Mouse (Mus musculus): ENCODE results near the gene Macrod2. TPM values are rescaled to one million over a fixed set of nuclear protein-coding genes. Genes with fewer than 3 reads are reported as not detected.

Gene Macrod2
- polyA plus RNA-seq, 1 experiment from 2014 or later = 31.0 TPM

DNA sequence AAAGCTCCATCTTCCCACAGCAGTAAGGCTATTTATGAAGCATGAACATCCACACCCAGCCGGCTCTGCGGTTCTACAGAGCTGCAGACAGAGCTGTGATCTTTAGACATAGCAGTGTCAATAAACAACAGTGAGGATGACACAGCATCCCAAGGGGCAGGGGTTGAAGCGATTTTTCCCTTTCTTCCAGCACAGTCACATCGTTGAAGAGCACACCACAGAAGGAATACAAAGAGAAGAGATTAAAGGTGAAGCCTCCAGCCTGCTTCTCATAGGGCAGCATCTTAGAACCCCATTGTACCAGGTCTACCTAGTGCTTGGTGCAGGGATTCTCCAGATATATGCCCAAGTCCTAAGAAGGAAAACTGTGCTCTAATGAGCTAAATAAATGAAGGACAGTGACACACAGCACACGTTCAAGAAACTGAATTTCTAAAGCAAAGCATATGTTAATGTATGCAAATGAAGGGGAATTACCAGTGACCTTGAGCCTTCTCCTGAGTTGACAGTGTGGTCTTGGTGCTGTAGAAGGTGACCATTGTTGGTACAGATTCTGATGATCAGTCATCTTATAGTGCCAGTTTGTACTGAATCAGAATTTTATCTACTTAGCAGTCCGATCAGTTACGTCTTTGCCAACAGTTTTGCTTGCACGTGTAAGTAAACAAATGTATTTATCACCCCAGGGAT, 1021.9 kb downstream of the Macrod2 start:
- ATAC-seq (ENCODE audit: insufficient number of reproducible peaks, low FRiP score, low TSS enrichment, low read depth) = no peak
- WGBS = 56% methylated on average over 8 of the region's 8 CpGs

GRCm38 (mm10) chr2:141419806-141420205, 1024.7 kb downstream of the Macrod2 start:
- no peak overlapping the region for H3K4me2 ChIP-seq
- ATAC-seq (ENCODE audit: insufficient number of reproducible peaks, low FRiP score, low TSS enrichment, low read depth) = no peak
- no peak overlapping the region for H3K4me3 ChIP-seq
- no peaks in the 10 kb centered on the region for H3K4me1 ChIP-seq
- H3K27me3 ChIP-seq = no peaks in the 10 kb centered on the region
- H3K36me3 ChIP-seq = no peaks in the 10 kb centered on the region
- H3K9me3 ChIP-seq = no peaks in the 10 kb centered on the region
- no peak overlapping the region for H3K27ac ChIP-seq
- WGBS = 22% methylated on average over 1 of the region's 1 CpGs
- H3K9ac ChIP-seq = no peak overlapping the region

More for the DNA sequence above, 1021.9 kb downstream of the Macrod2 start:
- Histone ChIP-seq H3K27ac (no peak overlapping the region), H3K9me3 (no peaks in the 10 kb centered on the region), H3K4me1 (no peaks in the 10 kb centered on the region), H3K4me2 (no peak overlapping the region), H3K36me3 (no peaks in the 10 kb centered on the region), H3K27me3 (no peaks in the 10 kb centered on the region), H3K9ac (no peak overlapping the region), H3K4me3 (no peak overlapping the region)

DNA sequence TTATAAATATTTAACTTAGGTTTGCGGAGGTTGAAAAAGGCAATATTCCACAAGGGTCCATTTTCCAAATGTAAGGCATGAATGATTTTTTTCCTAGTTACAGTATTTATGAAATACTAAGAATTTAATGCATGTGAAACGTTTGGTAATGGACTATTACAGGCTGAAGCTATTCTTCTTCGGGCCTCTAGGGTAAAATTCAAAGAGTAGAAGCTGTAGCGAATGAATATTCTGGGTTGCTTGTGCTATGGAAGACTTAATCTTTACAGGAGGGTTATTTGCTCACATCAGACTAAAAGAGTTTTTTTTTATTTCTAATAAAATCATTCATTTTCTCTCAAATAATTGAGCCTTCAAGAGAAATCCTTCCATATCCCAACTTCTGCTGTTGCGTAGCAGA, 1039.0 kb downstream of the Macrod2 start:
- Histone ChIP-seq H3K27ac (no peak overlapping the region), H3K4me1 (no peaks in the 10 kb centered on the region), H3K9ac (no peak overlapping the region), H3K4me2 (no peak overlapping the region), H3K4me3 (no peak overlapping the region), H3K27me3 (no peaks in the 10 kb centered on the region), H3K9me3 (no peaks in the 10 kb centered on the region), H3K36me3 (no peaks in the 10 kb centered on the region)
- 77% methylated on average over 5 of the region's 5 CpGs for WGBS
- no peak for ATAC-seq (ENCODE audit: insufficient number of reproducible peaks, low FRiP score, low TSS enrichment, low read depth)

DNA sequence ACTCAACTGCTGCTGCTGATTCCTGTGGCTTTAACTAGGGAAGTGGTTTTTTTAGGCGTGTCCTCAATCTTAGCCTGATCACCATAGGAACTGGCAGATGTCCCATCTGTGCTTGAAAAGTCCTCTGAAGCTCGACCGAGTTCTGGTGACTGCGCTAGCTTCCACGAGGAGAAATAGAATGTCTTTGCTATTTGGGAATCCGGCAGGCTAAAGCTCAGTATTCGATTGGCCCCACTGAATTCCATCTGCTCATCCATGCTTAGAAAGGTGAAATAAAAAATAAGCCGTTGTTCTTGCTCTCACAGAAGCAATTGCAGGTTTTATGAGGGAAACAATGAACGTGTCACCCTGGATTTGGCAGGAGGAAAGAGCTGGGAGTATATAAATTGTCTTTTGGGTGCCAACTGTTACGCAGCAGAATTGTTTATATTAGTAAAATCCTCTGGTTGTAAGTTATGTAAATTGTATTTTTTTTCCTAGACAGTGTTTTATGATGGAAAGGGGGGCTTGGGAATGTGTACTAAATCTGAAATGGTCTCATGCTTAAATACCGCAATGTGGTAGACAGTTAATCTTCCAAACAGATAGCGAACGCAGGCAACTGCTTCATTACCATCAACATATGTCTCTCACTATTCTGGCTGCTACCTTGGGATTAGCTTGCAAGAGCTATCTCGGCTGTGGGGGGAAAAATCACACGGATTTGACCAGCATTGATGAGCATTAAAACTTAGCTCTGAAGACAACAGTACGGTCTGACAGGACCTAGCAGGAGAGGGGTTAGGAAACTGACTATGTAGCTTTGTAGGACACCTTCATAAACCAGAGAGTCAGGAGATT, 1039.8 kb downstream of the Macrod2 start:
- no peak for ATAC-seq (ENCODE audit: insufficient number of reproducible peaks, low FRiP score, low TSS enrichment, low read depth)
- WGBS = 54% methylated on average over 16 of the region's 16 CpGs
- H3K4me1 ChIP-seq = no peaks in the 10 kb centered on the region

GRCm38 (mm10) chr2:141441896-141442295, 1046.8 kb downstream of the Macrod2 start:
- Histone ChIP-seq H3K4me2 (no peak overlapping the region), H3K9ac (no peak overlapping the region), H3K4me3 (no peak overlapping the region), H3K27me3 (no peaks in the 10 kb centered on the region), H3K27ac (no peak overlapping the region), H3K4me1 (no peaks in the 10 kb centered on the region), H3K36me3 (no peaks in the 10 kb centered on the region), H3K9me3 (no peaks in the 10 kb centered on the region)
- 41% methylated on average over 2 of the region's 2 CpGs for WGBS
- ATAC-seq (ENCODE audit: insufficient number of reproducible peaks, low FRiP score, low TSS enrichment, low read depth) = no peak

More for the DNA sequence above, 1039.8 kb downstream of the Macrod2 start:
- Histone ChIP-seq H3K4me2 (no peak overlapping the region), H3K9me3 (no peaks in the 10 kb centered on the region), H3K27ac (no peak overlapping the region), H3K4me3 (no peak overlapping the region), H3K27me3 (no peaks in the 10 kb centered on the region), H3K36me3 (no peaks in the 10 kb centered on the region), H3K9ac (no peak overlapping the region)

- Histone ChIP-seq H3K9ac (no peak overlapping the region), H3K4me3 (no peak overlapping the region), H3K36me3 (no peaks in the 10 kb centered on the region), H3K27me3 (no peaks in the 10 kb centered on the region), H3K27ac (no peak overlapping the region), H3K4me1 (no peaks in the 10 kb centered on the region), H3K9me3 (no peaks in the 10 kb centered on the region), H3K4me2 (no peak overlapping the region)
- 76% methylated on average over 2 of the region's 2 CpGs for WGBS
- ATAC-seq (ENCODE audit: insufficient number of reproducible peaks, low FRiP score, low TSS enrichment, low read depth) = no peak
Measured at GRCm38 (mm10) chr2:141449078-141449680, 1054.1 kb downstream of the Macrod2 start.

- H3K9me3 ChIP-seq = no peaks in the 10 kb centered on the region
Measured at GRCm38 (mm10) chr2:141463946-141464345, 1068.8 kb downstream of the Macrod2 start.

GRCm38 (mm10) chr2:141472791-141473190, 1077.7 kb downstream of the Macrod2 start:
- H3K4me1 ChIP-seq = no peaks in the 10 kb centered on the region
- no peaks in the 10 kb centered on the region for H3K27me3 ChIP-seq
- no peak for ATAC-seq (ENCODE audit: insufficient number of reproducible peaks, low FRiP score, low TSS enrichment, low read depth)
- no peaks in the 10 kb centered on the region for H3K9me3 ChIP-seq
- no peak overlapping the region for H3K27ac ChIP-seq
- no peak overlapping the region for H3K9ac ChIP-seq
- H3K4me2 ChIP-seq = no peak overlapping the region
- no peaks in the 10 kb centered on the region for H3K36me3 ChIP-seq
- no peak overlapping the region for H3K4me3 ChIP-seq
- 94% methylated on average over 1 of the region's 1 CpGs for WGBS

More at GRCm38 (mm10) chr2:141463946-141464345, 1068.8 kb downstream of the Macrod2 start:
- WGBS = 96% methylated on average over 1 of the region's 1 CpGs
- no peak for ATAC-seq (ENCODE audit: insufficient number of reproducible peaks, low FRiP score, low TSS enrichment, low read depth)
- Histone ChIP-seq H3K4me2 (no peak overlapping the region), H3K36me3 (no peaks in the 10 kb centered on the region), H3K27me3 (no peaks in the 10 kb centered on the region), H3K9ac (no peak overlapping the region), H3K27ac (no peak overlapping the region), H3K4me3 (no peak overlapping the region), H3K4me1 (no peaks in the 10 kb centered on the region)

DNA sequence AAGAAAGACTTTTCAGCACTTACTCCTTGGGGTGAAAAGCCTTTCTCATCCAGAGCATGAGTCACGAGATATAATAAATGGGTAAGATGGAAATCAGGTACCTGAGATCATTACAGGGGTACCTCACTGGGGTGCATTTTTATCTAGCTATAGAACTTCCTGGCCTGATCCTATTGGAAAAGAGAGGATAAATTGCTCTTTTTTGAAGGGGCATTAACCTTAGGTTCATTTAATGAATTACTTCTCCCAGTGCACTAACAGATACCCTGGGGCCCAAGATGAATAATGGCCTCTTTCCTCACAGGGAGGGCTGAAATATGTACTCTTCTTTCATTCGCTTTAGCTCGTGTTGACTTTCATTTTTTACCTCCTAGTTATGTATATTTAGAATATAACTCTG, 1082.5 kb downstream of the Macrod2 start:
- 48% methylated on average over 3 of the region's 3 CpGs for WGBS
- no peaks in the 10 kb centered on the region for H3K36me3 ChIP-seq
- H3K9ac ChIP-seq = no peak overlapping the region
- H3K4me1 ChIP-seq = no peaks in the 10 kb centered on the region
- no peak overlapping the region for H3K27ac ChIP-seq
- ATAC-seq (ENCODE audit: insufficient number of reproducible peaks, low FRiP score, low TSS enrichment, low read depth) = no peak
- no peaks in the 10 kb centered on the region for H3K27me3 ChIP-seq
- no peaks in the 10 kb centered on the region for H3K9me3 ChIP-seq
- H3K4me2 ChIP-seq = no peak overlapping the region
- no peak overlapping the region for H3K4me3 ChIP-seq

- WGBS = 54% methylated on average over 3 of the region's 3 CpGs
Measured at GRCm38 (mm10) chr2:141490518-141490917, 1095.4 kb downstream of the Macrod2 start.

GRCm38 (mm10) chr2:141505451-141505850, 1110.3 kb downstream of the Macrod2 start:
- no peak overlapping the region for H3K4me3 ChIP-seq
- H3K27me3 ChIP-seq = no peaks in the 10 kb centered on the region
- H3K4me2 ChIP-seq = no peak overlapping the region
- no peak overlapping the region for H3K27ac ChIP-seq
- no peaks in the 10 kb centered on the region for H3K9me3 ChIP-seq
- no peaks in the 10 kb centered on the region for H3K4me1 ChIP-seq
- ATAC-seq (ENCODE audit: insufficient number of reproducible peaks, low FRiP score, low TSS enrichment, low read depth) = no peak
- WGBS = 93% methylated on average over 3 of the region's 3 CpGs
- H3K36me3 ChIP-seq = no peaks in the 10 kb centered on the region
- H3K9ac ChIP-seq = no peak overlapping the region

More at GRCm38 (mm10) chr2:141490518-141490917, 1095.4 kb downstream of the Macrod2 start:
- Histone ChIP-seq H3K4me1 (no peaks in the 10 kb centered on the region), H3K27ac (no peak overlapping the region), H3K4me3 (no peak overlapping the region), H3K4me2 (no peak overlapping the region), H3K9ac (no peak overlapping the region), H3K9me3 (no peaks in the 10 kb centered on the region), H3K27me3 (no peaks in the 10 kb centered on the region), H3K36me3 (no peaks in the 10 kb centered on the region)
- no peak for ATAC-seq (ENCODE audit: insufficient number of reproducible peaks, low FRiP score, low TSS enrichment, low read depth)
